Mouse (Mus musculus) liver, embryonic 16.5 days (tissue): ENCODE measurements around the gene Uqcrq. TPM values are rescaled to one million over a fixed set of nuclear protein-coding genes. Genes with fewer than 3 reads are reported as not detected.
"Not testable (repeated sequence)": the region's sequence is repeated elsewhere in the genome, so short reads cannot be mapped to it uniquely, and the experiment has no call there.

ENCODE experiments used
- ATAC-seq: fragments of 200-750 bp; cut with Nextera tagmentation; 2 replicates; pipeline ENCODE4 v1.8.0; 2017; ENCODE audit warnings: low read depth, mild to moderate bottlenecking, moderate number of reproducible peaks, moderate library complexity
- H3K27ac ChIP-seq: fragments of 300-500 bp; sonication (generic); 2 replicates; pipeline ENCODE4 v1.5.1; 2014; ENCODE audit warnings: mild to moderate bottlenecking, low read length
- H3K27me3 ChIP-seq: fragments of 300-500 bp; sonication (generic); 2 replicates; pipeline ENCODE4 v1.6.1; 2014; ENCODE audit warnings: low read depth, low read length, mixed read lengths; ENCODE audit not compliant: control insufficient read depth, insufficient read depth
- H3K36me3 ChIP-seq: fragments of 300-500 bp; sonication (generic); 2 replicates; pipeline ENCODE4 v1.6.1; 2014; ENCODE audit warnings: mild to moderate bottlenecking; ENCODE audit not compliant: control insufficient read depth, insufficient read depth
- H3K4me1 ChIP-seq: fragments of 300-500 bp; sonication (generic); 2 replicates; pipeline ENCODE4 v1.6.1; 2014; ENCODE audit warnings: low read depth, low read length, mixed read lengths; ENCODE audit not compliant: control insufficient read depth
- H3K4me2 ChIP-seq: fragments of 300-500 bp; sonication (generic); 2 replicates; pipeline ENCODE4 v1.6.1; 2014; ENCODE audit warnings: low read depth, low read length, mixed read lengths
- H3K4me3 ChIP-seq: fragments of 300-500 bp; sonication (generic); 2 replicates; pipeline ENCODE4 v1.5.1; 2014; ENCODE audit warnings: low read depth, mild to moderate bottlenecking, low read length
- H3K9ac ChIP-seq: fragments of 300-500 bp; sonication (generic); 2 replicates; pipeline ENCODE4 v1.6.1; 2014; ENCODE audit warnings: low read depth, low read length
- H3K9me3 ChIP-seq: fragments of 300-500 bp; sonication (generic); replicated peaks from 2 replicates; pipeline ENCODE4 v1.6.1; 2016; ENCODE audit warnings: low read length; ENCODE audit not compliant: control insufficient read depth
- WGBS: fragments of 180-500 bp; shearing (Covaris S2); extraction: QIAGEN DNeasy Blood & Tissue Kit; methylation state at CpG from one replicate; pipeline ENCODE4 v1.1.7; 2014; ENCODE audit not compliant: insufficient replicate concordance; 5-methylcytosine and 5-hydroxymethylcytosine counted together
- polyA plus RNA-seq: library from polyadenylated mRNA; unstranded; fragments of >200 nt; fragmentation: Nextera tagmentation; extraction: Ambion mirVana; gene quantifications from 2 replicates; pipeline ENCODE4 v1.2.1, GENCODE M21; 2015

The Uqcrq gene
- polyA plus RNA-seq, 1 experiment from 2014 or later = 513 TPM

DNA sequence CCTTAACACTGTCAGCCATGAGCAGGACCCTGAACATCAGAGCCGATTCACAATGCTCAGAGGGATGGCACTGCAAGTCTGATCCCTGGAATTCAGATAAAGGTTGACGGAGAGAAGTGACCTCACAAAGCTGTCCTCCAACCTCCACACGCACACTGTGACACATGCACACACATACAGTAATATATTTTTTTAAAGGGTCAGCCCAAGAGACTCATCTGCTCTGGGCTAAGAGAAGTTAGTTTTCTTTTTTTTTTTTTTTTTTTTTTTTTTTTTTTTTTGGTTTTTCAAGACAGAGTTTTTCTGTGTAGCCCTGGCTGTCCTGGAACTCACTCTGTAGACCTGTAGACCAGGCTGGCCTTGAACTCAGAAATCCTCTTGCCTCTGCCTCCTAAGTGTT is 3.7 kb downstream of the Uqcrq start:
- not testable (repeated sequence) for H3K27me3 ChIP-seq, H3K9me3 ChIP-seq, H3K4me3 ChIP-seq, H3K4me2 ChIP-seq, H3K9ac ChIP-seq, ATAC-seq, H3K27ac ChIP-seq
- H3K4me1 ChIP-seq = peaks cover 17% of the 10 kb centered on the region
- H3K36me3 ChIP-seq = peaks cover 12% of the 10 kb centered on the region
- 77% methylated on average over 3 of the region's 3 CpGs for WGBS

DNA sequence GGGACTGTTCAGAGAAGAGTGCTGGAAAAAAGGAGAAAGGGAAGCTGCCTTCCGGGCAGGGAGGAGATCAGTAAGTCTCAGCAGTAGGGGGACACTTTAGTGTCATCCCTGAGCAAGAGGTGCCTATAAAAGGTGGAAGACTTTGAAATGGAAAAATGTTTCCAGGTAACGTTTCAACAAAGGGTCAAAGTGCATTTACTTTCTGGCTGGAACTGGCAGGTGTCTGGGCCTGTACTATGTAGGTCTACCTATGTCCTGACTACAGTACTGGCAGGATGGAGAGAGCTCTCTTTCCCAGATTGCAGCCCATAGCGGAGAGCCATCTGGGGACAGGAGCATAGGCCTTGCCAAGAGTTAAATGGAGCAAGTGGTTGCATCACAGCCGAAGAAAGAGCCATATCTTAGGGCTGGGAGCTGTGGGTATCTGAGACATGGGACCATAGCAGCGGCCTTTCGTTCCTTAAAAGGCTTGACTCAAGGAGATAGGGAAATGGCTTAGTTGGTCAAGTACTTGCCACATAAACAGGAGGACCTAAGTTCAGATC is 4.8 kb downstream of the Uqcrq start:
- H3K9me3 ChIP-seq = no peaks in the 10 kb centered on the region
- H3K9ac ChIP-seq = no peak overlapping the region
- no peaks in the 10 kb centered on the region for H3K27me3 ChIP-seq
- ATAC-seq = no peak
- peaks cover 9% of the 10 kb centered on the region for H3K4me1 ChIP-seq
- no peak overlapping the region for H3K4me2 ChIP-seq
- peaks cover 12% of the 10 kb centered on the region for H3K36me3 ChIP-seq
- peak overlapping the region; percentile 31; the same call in 1 of the 2 replicates for H3K27ac ChIP-seq
- H3K4me3 ChIP-seq = no peak overlapping the region
- WGBS = 72% methylated on average over 6 of the region's 6 CpGs

DNA sequence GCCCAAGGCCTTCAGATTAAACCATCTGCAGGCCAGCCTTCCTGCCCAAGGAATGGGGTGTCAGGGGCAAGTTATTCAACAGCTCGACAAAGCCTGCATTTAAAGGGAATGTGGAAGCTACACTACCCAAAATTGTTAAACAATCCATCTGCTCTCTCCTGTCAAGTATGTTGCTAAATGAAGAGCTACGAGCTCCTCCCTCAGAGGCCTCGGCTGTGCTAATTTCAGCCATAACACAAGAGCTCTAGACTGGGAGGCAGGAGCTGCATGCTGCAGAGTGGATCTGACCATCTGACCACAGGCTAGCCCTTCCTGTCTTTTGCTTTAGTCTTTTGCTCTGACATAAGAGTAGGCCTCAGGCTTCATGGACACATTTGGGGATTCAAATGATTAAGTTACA is 5.4 kb downstream of the Uqcrq start:
- no peak for ATAC-seq
- H3K27me3 ChIP-seq = no peaks in the 10 kb centered on the region
- peaks cover 12% of the 10 kb centered on the region for H3K36me3 ChIP-seq
- H3K9me3 ChIP-seq = no peaks in the 10 kb centered on the region
- H3K4me2 ChIP-seq = no peak overlapping the region
- H3K9ac ChIP-seq = no peak overlapping the region
- H3K4me3 ChIP-seq = no peak overlapping the region
- 56% methylated on average over 3 of the region's 3 CpGs for WGBS
- H3K4me1 ChIP-seq = peaks cover 9% of the 10 kb centered on the region
- H3K27ac ChIP-seq = no peak overlapping the region

DNA sequence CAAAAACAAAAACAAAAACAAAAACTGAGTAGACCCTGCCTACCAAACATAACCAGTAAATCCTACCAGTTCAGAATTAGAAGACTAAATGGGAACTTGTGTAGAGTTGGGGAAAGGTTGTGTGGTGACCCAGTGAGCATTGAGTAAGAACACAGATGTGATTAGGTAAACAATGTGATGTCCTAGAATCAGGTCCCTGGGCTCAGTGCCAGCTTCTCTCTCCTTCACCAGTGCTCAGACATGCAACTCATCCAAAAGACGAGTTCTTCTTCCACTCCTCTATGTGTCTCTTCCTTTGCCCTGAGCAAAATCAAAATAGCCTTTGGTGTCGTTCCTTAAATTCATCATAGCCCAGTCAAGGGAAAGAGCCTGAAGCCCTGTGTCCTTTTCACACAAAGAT is 5.8 kb downstream of the Uqcrq start:
- 0 out of 2 replicates have a peak, but pooled peaks have one; percentile 30 for ATAC-seq
- Histone ChIP-seq H3K27ac (no peak overlapping the region), H3K36me3 (peaks cover 12% of the 10 kb centered on the region), H3K9ac (no peak overlapping the region), H3K4me2 (no peak overlapping the region), H3K4me3 (no peak overlapping the region), H3K4me1 (peaks cover 7% of the 10 kb centered on the region), H3K27me3 (no peaks in the 10 kb centered on the region), H3K9me3 (no peaks in the 10 kb centered on the region)
- 59% methylated on average over 2 of the region's 2 CpGs for WGBS

DNA sequence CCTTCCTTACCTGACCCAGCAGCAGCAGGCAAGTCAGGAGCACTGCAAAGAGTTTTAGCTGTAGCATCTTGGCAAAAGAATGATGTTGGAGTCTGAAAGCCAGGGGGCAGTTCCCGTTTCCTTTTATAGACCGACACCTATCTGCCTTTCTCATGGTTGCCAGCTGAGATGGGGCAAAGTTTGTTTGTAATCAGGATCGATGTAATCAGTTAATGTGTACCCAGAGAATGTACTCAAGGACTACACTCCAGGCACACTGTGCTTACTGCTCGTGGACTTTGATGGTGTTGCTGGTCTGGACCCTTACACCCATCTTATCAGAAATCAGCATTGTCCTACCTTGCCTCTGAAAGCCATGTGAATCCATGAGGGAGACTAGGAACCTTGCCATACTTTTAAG is 7.6 kb downstream of the Uqcrq start, which contains the start of gene Leap2:
Gene Leap2, minus strand, starts transcription at position 135 of the 400 bp plus-strand sequence.
- peak within 1 kb of the TSS; percentile 74 for H3K27ac ChIP-seq
- H3K27me3 ChIP-seq = no peaks in the 10 kb centered on the region
- ATAC-seq = peak; percentile 82
- H3K4me1 ChIP-seq = no peaks in the 10 kb centered on the region
- H3K9ac ChIP-seq = peak within 1 kb of the TSS; percentile 30; the same call in 1 of the 2 replicates
- peak within 1 kb of the TSS; percentile 36; the same call in 1 of the 2 replicates for H3K4me2 ChIP-seq
- peak within 1 kb of the TSS; percentile 51 for H3K4me3 ChIP-seq
- H3K9me3 ChIP-seq = no peaks in the 10 kb centered on the region
- 46% methylated on average over 4 of the region's 4 CpGs for WGBS
- peaks cover 2% of the 10 kb centered on the region; the same call in 1 of the 2 replicates for H3K36me3 ChIP-seq

DNA sequence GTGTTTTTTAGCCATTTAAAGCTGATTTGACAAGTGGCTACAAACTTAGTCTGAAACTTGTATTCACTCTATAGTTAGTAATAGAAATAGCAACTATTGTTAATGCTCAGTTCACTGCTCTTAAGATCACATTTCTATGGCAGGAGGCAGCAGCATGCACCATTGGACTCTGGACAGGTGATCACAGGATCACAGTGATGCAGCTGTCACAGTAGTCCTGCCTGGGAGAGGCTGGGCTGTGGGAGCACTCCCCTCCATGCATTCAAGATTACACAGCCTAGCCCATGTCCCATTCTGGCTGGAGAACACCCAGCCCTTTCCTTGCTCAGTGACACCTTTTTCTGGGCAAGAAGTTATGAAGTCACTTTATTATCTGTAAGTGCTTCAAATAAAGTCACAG is 12.6 kb downstream of the Uqcrq start:
- Histone ChIP-seq H3K4me1 (no peaks in the 10 kb centered on the region), H3K27me3 (no peaks in the 10 kb centered on the region), H3K4me3 (no peak overlapping the region), H3K27ac (no peak overlapping the region), H3K4me2 (no peak overlapping the region), H3K9me3 (no peaks in the 10 kb centered on the region), H3K9ac (no peak overlapping the region), H3K36me3 (peaks cover 24% of the 10 kb centered on the region)
- ATAC-seq = peak; percentile 59

DNA sequence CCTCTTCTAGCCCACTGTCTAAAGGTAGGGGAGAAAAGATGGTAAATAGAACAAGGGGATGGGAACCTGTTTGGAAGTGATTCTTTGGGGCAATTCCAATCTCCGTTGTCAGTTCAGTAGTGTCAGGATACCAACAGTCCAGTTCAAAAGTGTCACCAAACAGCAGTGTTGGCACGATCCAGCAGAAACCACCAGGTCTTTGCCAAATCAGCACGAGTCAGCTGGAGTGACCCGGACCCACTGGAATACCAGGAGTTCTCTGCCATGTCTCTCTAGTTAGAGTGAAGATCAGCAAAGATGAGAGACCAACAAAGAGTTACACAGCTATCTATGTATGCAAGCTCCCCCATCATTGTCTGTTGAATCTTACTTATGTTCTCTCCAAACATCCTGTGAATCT is 16.8 kb downstream of the Uqcrq start:
- H3K27me3 ChIP-seq = no peaks in the 10 kb centered on the region
- no peaks in the 10 kb centered on the region for H3K9me3 ChIP-seq
- no peaks in the 10 kb centered on the region for H3K4me1 ChIP-seq
- no peak overlapping the region for H3K4me3 ChIP-seq
- no peak overlapping the region for H3K27ac ChIP-seq
- H3K4me2 ChIP-seq = no peak overlapping the region
- H3K9ac ChIP-seq = no peak overlapping the region
- no peak for ATAC-seq
- WGBS = 84% methylated on average over 4 of the region's 4 CpGs
- peaks cover 39% of the 10 kb centered on the region for H3K36me3 ChIP-seq

DNA sequence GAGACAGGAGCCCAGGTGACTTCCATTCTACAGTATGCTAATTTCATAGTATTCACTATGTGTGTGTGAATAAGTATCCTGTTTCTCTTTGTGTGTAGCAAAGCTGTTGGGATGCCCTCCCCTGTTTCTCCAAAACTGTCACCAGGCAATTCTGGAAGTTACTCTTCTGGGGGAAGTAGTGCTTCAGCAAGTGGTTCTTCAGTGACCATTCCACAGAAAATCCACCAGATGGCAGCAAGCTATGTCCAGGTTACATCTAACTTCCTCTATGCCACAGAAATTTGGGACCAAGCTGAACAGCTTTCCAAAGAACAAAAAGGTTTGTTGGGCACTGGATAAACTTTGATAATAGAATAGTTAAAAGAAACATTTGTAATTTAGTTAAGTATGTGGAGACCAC is 18.9 kb downstream of the Uqcrq start:
- peaks cover 41% of the 10 kb centered on the region for H3K36me3 ChIP-seq
- H3K9me3 ChIP-seq = no peaks in the 10 kb centered on the region

DNA sequence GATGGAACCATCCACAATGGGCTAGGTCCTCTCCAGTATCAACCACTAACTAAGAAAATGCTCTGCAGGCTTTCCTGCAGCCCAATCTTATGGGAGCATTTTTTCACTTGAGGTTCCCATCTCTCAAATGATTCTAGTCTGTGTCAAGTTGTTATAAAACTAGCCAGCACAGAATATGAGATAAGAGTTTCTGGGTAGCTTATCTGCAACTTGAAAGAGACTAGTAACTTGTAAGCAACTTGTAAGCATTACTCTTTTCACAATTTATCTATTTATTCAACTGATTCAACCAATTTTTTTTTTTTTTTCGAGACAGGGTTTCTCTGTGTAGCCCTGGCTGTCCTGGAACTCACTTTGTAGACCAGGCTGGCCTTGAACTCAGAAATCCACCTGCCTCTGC is 27.0 kb downstream of the Uqcrq start:
- no peak overlapping the region for H3K4me3 ChIP-seq
- no peaks in the 10 kb centered on the region for H3K9me3 ChIP-seq
- WGBS = 22% methylated on average over 1 of the region's 1 CpGs
- H3K4me1 ChIP-seq = no peaks in the 10 kb centered on the region; the same call in 1 of the 2 replicates
- H3K4me2 ChIP-seq = no peak overlapping the region
- no peak for ATAC-seq
- H3K27ac ChIP-seq = no peak overlapping the region
- peaks cover 22% of the 10 kb centered on the region for H3K36me3 ChIP-seq
- no peak overlapping the region for H3K9ac ChIP-seq
- no peaks in the 10 kb centered on the region for H3K27me3 ChIP-seq

More for the DNA sequence above, 18.9 kb downstream of the Uqcrq start:
- H3K4me2 ChIP-seq = no peak overlapping the region
- no peak overlapping the region for H3K27ac ChIP-seq
- no peak for ATAC-seq
- no peak overlapping the region for H3K9ac ChIP-seq
- H3K27me3 ChIP-seq = no peaks in the 10 kb centered on the region
- no peaks in the 10 kb centered on the region for H3K4me1 ChIP-seq
- H3K4me3 ChIP-seq = no peak overlapping the region
